Mouse (Mus musculus) kidney, postnatal 10 days (tissue): Measurements from ENCODE around the gene Grin2b.

Experiments
- DNase-seq: peaks from one replicate; pipeline ENCODE4 v3.0.0; 2021; ENCODE audit warnings: mixed read lengths

Grin2b gene

GRCm38 (mm10) chr6:136173191-136173896 lies at the start of gene Grin2b:
Grin2b (minus strand) TSS chr6:136173511.
- DNase-seq, result peak; percentile 33

GRCm38 (mm10) chr6:136221894-136222293 lies 48.6 kb upstream of the Grin2b start:
- DNase-seq, result no peak

- no peak for DNase-seq
Measured at GRCm38 (mm10) chr6:136210442-136210841, 37.1 kb upstream of the Grin2b start.

GRCm38 (mm10) chr6:136199814-136200213 lies 26.5 kb upstream of the Grin2b start:
- no peak for DNase-seq

- DNase-seq, result no peak
Measured at GRCm38 (mm10) chr6:136194616-136195015, 21.3 kb upstream of the Grin2b start.

- no peak for DNase-seq
Measured at GRCm38 (mm10) chr6:136178066-136178465, 4.8 kb upstream of the Grin2b start.

- DNase-seq, result peak; percentile 7
Measured at GRCm38 (mm10) chr6:136172801-136173190, 515 bp downstream of the Grin2b start.

- DNase-seq, result peak; percentile 8
Measured at GRCm38 (mm10) chr6:136172172-136172651, 1.1 kb downstream of the Grin2b start.

- DNase-seq, result no peak
Measured at GRCm38 (mm10) chr6:136171343-136171742, 2.0 kb downstream of the Grin2b start.

- no peak for DNase-seq
Measured at GRCm38 (mm10) chr6:136170381-136170780, 2.9 kb downstream of the Grin2b start.

GRCm38 (mm10) chr6:136167361-136167760 lies 6.0 kb downstream of the Grin2b start:
- DNase-seq, result no peak

- peak; percentile 69 for DNase-seq
Measured at GRCm38 (mm10) chr6:136165443-136166077, 7.8 kb downstream of the Grin2b start.

- no peak for DNase-seq
Measured at GRCm38 (mm10) chr6:136162090-136162489, 11.2 kb downstream of the Grin2b start.

GRCm38 (mm10) chr6:136153444-136153843 lies 19.9 kb downstream of the Grin2b start:
- DNase-seq, result no peak

GRCm38 (mm10) chr6:136150064-136150463 lies 23.2 kb downstream of the Grin2b start:
- peak; percentile 24 for DNase-seq

GRCm38 (mm10) chr6:136139967-136140366 lies 33.3 kb downstream of the Grin2b start:
- no peak for DNase-seq

GRCm38 (mm10) chr6:136130456-136130855 lies 42.9 kb downstream of the Grin2b start:
- peak; percentile 58 for DNase-seq

GRCm38 (mm10) chr6:136122593-136122992 lies 50.7 kb downstream of the Grin2b start:
- no peak for DNase-seq

- no peak for DNase-seq
Measured at GRCm38 (mm10) chr6:136117390-136117789, 55.9 kb downstream of the Grin2b start.

GRCm38 (mm10) chr6:136113639-136114410 lies 59.5 kb downstream of the Grin2b start:
- no peak for DNase-seq

- DNase-seq, result no peak
Measured at GRCm38 (mm10) chr6:136109172-136109571, 64.1 kb downstream of the Grin2b start.

GRCm38 (mm10) chr6:136108466-136108865 lies 64.8 kb downstream of the Grin2b start:
- DNase-seq, result peak; percentile 15

- DNase-seq, result no peak
Measured at GRCm38 (mm10) chr6:136105221-136105620, 68.1 kb downstream of the Grin2b start.

- DNase-seq, result no peak
Measured at GRCm38 (mm10) chr6:136100241-136100640, 73.1 kb downstream of the Grin2b start.
